Mouse (Mus musculus) olfactory bulb, adult 2 months (tissue): ENCODE data around the gene Cd96.

Source experiments
- CTCF ChIP-seq: fragments of 200-500 bp; IDR thresholded peaks from 2 replicates; pipeline ENCODE4 v1.5.1; 2012; ENCODE audit warnings: low read depth, mild to moderate bottlenecking, low read length, moderate library complexity; ENCODE audit not compliant: insufficient read depth
- POLR2A ChIP-seq: fragments of 200-500 bp; IDR thresholded peaks from 2 replicates; pipeline ENCODE4 v1.6.1; 2012; ENCODE audit warnings: mild to moderate bottlenecking, low read depth, low read length, moderate library complexity; ENCODE audit not compliant: insufficient read depth

DNA sequence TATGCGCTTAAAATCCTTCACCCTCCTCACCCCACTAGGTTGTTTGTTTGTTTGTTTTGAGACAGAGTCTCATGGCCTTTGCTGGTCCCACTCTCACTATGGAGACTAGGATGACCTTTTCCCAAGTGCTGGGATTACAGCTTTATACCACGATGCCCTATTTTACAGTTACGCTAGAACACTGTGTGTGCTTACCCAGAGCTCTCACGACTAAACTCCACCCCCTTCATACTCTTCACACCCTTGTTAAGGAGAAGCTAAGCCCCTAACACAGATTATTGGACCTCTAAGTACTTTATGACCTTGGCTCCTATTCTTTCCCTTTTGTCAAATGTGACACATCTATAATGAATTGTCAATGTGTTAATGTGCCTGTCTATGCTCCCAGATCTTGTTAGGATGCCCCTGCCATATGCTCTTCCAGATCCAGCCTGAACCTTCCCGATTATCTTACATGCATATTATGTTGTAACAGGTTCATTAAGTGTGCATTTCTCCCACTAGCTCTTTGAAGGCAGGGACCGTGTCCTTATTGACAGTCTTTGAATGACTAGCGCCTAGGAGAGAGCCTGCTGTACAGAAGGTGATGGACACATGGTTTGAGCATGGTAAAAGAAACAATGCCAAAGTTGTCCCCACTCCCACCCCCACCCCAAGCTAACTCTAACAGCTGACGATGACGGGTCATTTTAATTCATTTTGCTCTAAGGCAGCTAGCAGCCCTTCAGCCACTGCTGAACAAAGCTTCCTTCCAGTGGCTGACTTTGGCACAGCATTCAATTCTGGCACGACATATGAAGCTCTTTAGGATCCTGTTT, 120.5 kb downstream of the Cd96 start:
- TF ChIP-seq CTCF (no peak), POLR2A (no peak)
